Mouse (Mus musculus) gastrocnemius, adult 8-10 months (tissue): Measurements from ENCODE around the gene Mob1a. TPM values are rescaled to one million over a fixed set of nuclear protein-coding genes. Genes with fewer than 3 reads are reported as not detected.

Source experiments
- DNase-seq, 2 experiments: peaks; one replicate each; pipeline ENCODE4 v3.0.0; 2022; ENCODE audit warnings: low spot score in 2 of 2
- total RNA-seq, 4 experiments: library from RNA; stranded (reverse); gene quantifications; 2 replicates each; pipeline ENCODE4 v1.2.4; 2022

Mob1a gene
- 10 to 100 TPM in 1 of 4 experiments, 1 to 10 TPM in 3; 7.8 to 10.0 (median 8.7) TPM for total RNA-seq

DNA sequence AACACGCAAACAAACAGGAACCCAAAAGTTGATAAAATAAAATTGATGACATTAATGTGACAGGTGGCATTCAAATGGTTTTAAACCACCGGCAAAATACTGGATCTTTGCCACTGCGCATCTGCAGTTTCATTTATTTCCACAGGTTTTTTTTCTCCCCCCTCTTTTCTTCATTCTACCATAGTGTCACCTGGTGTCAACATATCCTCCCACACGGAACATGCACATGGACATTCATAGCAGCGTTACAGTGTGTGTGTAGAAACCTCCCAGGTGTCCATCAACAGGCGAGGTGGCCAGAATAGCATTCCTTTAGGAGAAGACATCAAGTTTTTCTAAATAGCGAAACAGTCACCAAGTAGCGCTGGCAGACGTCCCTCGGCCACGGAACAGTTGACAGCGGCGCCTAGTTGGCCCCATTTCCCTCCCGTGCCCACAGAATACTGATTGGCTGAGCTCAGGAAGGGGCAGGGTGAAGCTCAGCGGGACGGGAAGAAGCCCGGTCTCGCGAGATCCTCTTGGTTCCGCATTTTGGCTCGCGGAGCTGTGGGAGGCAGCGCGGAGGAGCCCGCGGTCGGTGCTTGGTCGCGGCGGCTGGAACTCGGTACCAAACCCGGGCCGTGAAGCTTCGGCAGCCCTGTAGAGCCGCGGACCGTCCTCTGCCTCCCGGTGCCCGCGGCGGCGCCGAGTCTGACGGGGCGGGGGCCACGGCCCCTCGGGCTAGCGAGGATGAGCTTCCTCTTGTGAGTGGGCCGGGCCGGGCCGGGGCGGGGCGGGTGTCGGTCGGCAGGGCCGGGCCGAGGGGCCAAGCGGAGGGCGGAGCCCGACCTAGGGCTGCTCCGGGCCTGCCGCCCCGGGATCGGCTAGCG, at the start of gene Mob1a, which contains the start of gene Mthfd2:
TSS of gene Mob1a (plus strand) at position 492 of the 869 bp plus-strand sequence.
TSS of gene Mthfd2 (minus strand) at position 384 of the 869 bp plus-strand sequence.
- DNase-seq = peak; percentile 92

DNA sequence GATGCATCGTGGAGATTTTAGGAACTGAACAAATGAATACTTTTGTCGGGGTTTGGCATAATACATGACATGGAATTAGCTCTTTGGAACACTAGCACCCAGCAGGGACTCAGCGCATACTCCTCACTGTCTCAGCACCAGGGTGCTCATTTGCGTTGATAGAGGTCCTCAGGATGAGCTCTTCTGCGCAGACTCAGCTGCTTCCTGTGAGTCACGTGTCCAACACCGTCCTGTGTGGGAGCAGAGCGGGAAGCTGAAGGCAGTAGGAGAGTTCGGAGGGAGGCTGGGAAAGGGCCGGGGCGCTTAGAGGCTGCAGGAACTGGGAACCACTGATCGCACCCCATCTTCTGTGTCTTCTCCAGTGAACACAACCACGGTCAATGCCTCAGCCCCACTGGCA, 48.7 kb upstream of the Mob1a start:
- DNase-seq = no peak

DNA sequence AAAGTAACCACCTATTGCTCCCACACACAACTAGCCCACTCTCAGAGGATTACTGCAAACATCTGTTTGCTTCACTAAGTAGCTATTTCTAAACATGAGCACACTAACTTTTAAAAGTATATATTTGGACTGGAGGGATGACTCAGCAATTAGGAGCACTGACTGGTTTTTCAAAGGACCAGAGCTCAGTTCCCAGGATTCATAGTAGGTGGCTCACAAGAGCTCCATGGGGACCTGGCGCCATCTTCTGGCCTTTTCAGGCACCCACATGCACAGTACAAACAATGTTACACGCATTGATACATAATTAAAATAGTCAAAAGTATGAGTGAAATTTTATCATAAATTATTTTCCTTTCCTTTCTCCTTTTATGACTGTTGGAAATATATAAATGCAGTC, 46.9 kb upstream of the Mob1a start:
- no peak for DNase-seq

DNA sequence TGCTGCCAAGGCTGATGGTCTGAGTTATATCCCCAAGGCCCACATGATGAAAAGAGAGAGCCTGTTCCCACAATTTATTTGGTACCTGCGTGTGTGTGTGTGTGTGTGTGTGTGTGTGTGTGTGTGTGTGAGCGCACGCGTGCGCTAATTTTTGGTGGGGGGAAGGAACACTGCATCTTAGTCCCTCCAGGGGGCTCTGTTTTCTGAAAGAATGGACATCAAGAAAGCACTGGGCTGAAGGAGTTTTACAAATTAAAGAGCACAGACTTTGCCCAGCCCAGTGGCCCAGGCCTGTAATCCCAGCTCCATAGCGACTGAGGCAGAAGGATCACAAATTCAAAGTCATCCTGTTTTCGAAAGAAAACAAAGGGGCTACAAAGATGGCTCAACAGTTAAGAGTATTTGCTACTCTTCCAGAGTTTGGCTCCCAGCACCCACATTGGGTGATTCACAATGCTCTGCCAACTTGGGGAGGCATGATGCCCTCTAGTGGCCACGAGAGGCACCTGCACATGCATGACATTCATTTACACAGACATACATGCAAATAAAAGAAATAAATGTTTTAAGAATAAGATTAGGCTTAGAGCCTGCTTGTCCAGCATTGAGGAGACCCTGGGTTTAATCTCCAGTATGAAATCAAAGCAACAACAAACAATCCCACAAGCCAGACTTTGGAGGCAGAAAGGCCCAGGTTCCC, 45.4 kb upstream of the Mob1a start:
- no peak for DNase-seq

DNA sequence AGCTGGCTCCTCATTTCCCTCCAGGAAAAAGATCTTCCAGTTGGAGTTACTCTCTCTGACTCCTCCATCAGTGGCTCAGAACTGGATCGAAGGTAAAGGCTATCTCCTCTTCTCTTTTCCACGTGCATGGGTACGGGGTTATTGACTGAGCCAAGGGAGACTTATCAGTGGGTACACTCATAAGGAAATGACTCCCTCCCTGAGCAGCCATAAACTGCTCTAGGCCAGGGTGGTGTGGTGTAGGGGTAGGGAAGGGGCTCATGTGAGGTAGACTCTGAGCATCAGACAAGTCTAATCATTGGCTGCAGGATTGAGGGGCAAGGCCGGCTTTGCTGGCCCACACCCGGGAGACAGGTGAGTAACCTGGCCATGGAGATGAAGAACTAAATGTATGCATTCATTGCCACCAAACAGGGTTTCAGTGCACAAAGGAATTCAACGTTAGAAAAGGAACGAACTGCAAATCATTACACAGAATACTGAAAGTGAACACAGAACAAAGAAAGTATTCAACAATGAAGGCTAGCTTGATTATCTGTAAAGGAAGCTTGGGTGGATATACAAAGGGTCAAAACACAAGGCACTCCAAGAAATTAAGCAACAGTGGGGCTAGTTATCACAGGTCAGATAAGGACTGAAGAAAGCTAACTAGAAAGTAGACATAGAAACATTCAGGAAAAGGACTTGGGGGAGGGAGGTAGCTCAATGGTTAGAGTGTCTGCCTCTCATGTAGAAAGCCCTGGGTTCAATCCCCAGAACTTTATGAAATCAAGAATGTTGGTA, 25.2 kb upstream of the Mob1a start:
- no peak for DNase-seq

DNA sequence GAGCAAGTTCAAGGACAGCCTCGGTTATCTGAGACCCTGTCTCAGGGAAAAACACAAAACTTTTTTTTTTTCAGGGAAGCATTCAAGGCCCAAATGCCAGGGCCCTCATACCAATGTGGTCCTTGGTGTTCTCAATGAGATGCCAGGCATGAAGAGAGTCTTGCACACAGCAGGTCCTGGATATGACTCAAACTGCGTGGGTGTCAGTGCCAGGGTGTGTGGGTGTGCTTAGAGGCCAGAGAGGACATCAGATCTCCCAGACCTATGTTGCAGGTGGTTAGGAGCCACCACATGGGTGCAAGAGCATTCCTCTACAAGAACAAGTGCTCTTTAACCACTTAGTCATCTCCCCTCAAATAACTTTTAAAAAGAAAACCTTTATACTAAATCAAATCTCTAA, 24.5 kb upstream of the Mob1a start:
- no peak for DNase-seq

DNA sequence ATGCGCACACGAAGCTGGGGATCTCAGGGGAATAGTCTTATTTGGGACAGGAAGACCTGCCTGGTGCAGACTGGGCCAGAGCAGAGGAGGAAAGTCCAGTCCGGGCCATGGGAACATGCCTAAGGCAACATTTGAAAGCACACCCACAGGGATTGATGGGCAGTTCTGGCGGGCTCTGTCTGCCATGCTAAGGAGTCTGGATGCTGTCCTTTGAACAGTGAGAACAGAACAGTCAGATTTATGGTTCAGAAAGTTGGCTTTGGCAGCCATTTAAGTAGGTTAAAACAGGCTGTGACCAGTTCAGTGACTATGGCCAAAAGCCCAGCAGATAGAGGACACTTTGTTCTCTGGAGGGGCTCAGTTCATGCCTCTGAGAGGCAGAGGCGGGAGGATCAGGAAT, 23.6 kb upstream of the Mob1a start:
- no peak for DNase-seq

DNA sequence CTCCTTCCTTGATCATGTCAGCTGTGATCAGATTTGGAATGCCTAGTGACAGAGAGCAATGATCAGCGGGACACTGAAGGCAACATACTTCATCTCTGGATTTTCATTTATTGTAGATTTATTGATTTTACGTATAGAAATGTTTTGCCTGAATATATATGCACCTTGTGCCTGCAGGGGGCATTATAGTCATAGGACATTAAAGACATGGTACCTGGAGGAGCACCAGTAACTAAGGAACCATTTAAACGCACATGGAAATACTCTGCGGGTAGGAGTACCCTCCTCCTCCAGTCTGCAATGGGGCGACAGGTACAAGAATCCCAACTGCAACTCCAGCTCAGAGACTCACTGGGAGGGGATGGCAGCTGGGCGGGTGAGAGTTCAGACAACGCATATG, 16.8 kb upstream of the Mob1a start:
- DNase-seq = no peak

DNA sequence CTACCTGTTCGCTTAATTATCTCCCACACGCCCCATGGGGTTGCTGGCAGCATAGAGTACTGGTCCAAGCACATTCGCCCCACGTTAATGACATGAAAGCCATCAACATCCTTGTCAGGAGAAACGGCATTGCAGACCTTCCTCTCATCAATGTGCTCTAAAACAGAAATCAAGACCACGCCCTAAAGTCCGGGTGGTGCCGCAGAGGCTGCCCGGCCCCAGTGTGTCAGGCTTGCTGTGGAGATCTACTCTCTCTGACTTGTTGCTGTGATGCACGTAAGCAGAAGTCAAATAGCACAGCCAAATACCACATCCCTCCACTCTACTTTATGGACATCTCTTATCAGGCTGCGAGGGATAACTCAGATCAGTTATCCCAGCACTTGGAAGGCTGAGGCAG, 14.6 kb upstream of the Mob1a start:
- no peak for DNase-seq

DNA sequence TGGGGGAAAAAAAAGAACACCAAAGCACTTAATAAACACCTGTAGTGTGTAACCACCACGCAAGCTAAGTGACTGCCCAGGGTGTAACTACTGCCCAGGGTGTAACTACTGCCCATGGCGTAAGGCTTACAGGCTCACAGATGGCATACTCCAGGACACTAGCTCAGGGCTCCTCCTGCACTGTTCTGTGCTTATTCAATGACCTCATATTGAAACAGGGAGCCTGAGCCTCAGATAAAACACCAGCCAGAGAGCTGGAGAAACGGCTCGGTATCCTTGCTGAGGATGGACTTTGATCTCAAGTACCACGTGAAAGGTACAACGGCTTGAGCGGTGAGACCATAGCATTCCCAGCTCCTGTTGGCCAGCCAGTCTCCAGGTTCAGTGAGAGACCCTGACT, 13.8 kb upstream of the Mob1a start:
- DNase-seq = no peak

DNA sequence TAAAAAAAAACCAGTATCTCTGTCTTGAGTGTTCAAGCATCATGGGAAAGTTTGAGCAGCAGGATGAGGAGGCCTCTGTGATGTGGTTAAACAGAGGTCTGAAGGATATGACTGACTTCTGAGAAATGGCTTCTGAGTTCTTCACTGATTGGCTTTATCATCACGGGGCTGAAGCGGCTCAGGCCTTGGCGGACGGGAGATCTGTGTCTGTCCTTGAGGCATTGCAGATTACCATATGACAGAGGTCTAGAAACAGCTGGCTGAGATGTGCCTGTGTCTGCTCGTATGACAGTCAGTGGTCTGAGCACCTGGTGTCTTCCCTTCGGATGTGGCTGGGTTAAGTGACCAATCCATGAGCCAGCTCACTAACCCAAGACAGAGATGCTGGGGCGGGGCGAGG, 13.3 kb upstream of the Mob1a start:
- DNase-seq = no peak

DNA sequence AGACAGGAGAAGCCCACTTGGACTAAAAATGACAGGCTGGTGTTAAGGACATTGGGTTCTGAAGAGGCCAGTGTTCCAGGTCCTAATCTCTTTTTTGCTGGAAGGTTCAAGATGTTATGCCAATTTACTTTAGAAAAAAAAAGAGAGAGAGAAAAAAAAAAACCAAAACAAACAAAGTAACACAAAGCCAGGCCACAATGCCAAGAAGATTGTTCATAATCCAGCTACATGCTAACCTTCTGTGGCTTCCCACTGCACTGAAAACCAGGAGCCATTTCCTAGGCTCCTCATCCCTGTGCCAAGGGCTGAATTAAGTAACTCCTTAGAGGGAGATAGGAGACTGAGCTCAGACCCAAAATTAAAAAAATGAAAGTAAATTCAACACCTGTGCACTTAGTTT, 10.5 kb upstream of the Mob1a start:
- DNase-seq = no peak

DNA sequence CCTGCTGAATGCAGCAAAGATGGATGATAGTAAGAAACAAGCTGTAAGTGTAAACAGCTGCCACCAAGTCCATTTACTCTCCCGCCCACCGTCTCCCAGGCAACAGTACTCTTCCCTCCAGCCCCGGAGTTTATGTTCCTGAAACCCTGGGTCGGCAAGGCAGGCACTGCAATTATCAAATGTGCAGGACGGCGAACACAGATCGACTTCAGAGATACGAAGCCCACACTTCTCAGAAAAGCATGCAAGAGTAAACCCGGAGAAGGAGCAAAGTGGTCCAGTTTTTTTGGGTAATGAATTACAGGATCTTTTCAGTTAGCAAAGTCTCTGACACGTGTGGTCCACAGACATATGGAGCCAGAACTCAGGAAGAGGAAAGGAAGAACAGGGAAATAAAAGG, 9.8 kb upstream of the Mob1a start:
- no peak for DNase-seq

DNA sequence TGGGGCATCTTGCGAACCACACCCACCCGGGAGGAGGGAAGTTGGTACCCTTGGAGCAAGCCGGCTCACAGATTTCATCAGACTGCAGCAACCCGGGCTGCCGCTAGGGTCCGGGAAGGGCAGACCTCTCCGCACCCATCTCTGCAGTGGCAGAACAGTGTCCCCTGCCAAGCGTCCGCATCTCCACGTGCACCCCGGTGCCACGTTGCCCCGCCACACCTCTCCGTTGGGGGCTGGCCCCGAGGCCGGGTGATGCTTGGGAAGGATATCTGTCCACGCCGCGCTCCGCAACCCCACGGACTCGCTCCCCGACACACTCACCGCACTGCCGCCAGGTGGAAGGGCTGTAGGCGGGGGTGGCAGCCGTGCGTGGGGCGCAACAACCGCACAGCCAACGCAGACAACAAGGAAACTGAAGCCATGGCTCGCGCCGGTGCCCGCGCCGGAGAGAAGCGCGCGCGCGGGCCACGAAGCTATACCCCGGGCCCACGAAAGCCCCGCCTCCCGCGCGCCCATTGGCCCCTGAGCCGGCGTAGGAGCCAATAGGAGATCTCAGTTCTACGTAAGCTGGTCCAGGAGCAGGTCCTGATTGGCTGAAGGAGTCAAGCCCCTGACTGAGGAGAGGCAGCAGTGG, 8.6 kb upstream of the Mob1a start:
- peak; percentile 81 to 82 for DNase-seq

DNA sequence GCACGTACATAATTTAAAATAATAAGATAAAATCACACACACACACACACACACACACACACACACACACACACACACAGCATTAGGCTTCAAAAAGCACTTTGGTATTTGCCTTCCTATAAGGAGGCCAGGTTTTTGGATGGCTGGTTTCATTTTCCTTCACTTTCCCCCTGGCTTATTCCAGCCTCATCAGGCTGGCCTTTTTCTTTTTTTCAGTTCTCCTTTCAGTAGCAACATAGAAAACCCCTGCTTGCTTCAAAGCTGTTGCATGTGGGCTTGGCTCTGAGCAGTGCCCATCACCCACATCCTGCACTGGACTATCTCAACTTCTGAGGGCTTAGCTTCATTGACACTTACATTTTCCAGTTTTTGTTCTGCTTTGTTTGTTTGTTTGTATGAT, 3.9 kb upstream of the Mob1a start:
- DNase-seq = no peak

DNA sequence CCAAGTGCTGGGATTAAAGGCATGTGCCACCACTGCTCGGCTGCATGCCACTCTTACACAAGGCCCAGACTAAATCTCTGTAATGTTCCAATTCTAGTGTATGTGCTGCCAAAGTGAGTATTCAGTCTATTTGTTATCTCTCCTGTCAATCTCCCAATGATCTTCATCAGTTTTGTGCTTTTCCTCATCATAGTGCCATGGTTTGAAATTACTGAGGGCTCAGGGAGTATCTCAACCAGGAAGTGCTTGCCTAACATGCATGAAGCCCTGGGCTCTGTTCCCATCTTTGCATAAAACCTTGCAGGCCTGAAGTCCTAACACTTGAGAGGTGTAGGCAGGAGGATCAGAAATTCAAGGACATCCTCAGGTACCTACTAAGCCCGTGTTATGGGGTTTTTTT, 3.0 kb upstream of the Mob1a start:
- DNase-seq = no peak

DNA sequence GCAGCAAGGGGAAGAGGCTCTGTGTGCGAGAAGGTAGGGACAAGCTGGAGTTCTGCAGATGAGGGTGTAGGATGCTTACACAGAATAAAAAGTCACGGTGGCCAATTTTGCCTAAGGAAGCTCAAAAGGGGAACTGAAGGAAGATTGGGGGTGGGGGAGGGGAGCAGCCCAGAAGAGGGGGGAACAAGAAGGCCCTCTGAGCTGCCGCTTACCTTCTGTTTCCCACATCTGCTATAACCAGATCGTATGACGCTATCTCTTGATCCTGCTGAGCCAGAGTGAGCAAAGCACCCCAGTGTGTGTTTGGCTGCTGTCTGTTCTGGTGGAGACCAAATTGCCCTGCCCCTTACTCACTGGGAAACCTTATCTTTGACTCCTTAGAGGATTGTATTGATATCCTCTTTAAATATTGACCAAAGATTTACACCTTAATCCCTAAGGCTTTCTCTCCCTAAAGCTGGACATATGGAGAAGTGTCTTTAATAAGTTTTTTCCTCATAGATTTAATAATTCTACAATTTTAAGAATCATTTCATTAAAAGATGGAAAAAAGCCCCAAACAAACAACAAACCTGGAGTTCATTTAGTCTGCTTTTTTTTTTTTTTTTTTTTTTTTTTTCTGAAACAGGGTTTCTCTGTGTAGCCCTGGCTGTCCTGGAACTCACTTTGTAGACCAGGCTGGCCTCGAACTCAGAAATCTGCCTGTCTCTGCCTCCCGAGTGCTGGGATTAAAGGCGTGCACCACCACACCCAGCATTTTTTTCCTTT, 2.0 kb upstream of the Mob1a start:
- no peak for DNase-seq

DNA sequence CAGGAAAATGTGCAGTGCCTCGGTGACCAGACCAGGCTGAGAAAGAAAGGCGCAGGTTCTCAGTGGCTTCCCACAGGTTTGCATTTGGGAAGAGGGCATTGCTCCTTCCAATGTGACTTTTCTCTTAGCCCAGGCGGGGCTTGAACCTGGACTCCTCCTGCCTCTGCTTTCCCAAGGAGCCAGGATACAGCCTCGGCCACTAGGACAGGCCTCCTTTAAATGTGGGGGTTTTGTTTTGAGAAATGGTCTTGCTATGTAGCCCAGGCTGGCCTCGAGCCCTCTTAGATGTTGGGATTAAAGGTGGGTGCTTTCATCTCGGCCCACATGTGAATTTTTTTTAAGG, 549 bp downstream of the Mob1a start:
- no peak for DNase-seq

DNA sequence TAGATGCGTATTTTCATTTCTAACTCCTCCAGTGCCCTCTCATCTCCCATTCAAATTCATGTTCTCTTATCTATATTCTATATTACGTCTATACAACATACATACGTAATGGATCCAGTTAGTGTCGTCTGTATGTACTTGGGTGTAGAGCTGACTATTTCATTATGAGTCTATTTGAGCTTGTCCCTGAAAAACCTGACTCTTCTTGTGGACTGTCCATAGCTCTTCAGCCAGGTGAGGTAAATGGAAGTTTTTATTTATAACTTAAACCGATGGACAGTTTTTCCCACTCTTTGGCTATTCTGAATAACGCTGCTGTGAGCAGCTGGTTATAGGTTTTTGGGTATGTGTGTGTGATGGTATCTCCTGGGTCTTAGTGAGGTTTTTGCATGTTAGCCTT, 945 bp downstream of the Mob1a start:
- no peak for DNase-seq

DNA sequence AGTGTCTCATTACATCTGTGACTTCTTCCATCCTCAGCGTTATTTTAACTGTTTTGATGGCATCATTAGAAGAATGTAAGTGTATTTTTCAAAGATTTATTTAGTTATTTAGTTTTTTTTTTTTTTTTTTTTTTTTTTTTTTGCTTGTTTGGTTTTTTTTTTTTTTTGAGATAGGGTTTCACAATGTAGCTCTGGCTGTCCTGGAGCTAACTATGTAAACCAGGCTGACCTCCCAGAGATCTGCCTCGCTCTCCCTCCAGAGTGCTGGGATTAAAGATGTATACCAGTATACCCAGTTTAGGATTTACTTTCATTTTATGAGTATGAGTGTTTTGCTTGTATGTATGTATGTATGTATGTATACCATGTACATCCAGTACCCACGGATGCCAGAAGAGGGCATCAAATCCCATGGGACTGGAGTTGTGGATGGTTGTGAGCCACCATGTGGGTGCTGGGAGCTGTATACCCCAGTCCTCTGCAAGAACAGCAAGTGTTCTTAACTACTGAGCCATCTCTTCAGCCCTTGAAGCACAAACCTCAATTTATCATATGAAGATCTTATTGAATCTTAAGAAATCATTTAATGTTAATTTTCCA, 1.9 kb downstream of the Mob1a start:
- DNase-seq = no peak

DNA sequence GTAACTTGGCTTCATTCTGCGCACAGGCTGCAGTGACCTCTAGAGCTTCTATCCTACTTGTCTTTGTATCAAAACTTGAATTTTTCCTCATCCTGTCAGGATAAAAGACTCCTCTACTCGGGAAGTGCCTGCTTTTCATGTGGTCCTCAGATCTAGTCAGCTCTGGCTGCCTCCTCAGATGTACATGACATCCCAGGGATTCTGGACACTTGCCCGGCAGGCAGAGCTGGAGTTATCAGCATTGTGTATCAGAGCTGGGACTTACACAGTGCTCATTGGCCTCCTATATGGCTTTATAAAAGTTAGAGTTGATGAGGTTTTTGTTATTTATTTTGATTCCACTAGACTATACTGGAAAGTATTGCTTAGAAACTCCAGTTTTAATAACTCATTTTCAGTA, 15.6 kb downstream of the Mob1a start:
- DNase-seq = no peak
